Comparison of ENCODE assay signal across 20 mouse cellular contexts in genomic region chr10:21474242-21474641, GRCm38 (mm10).
A peak's percentile ranks its signal among the peaks of the same experiment; 100 is the strongest.
DNase-seq lines count a peak whose midpoint lies in the region; ATAC-seq and TF ChIP-seq lines count a peak whose summit lies in the region.
"Had no signal": no experiment of that assay in that cellular context is flagged by ENCODE, and none has a peak within 500 bp of the region (broad histone marks: within the 10 kb centered on the region; RNA-seq: fewer than 3 reads in every experiment).

No protein-coding gene starts in this region.

- no peaks in the 10 kb centered on the region for H3K9me3 ChIP-seq in forebrain, postnatal 0 days (ENCODE audit: low read length)
- no peaks in the 10 kb centered on the region for H3K9me3 ChIP-seq in forebrain, embryonic 16.5 days (ENCODE audit: control insufficient read depth, low read length)
- H3K9me3 ChIP-seq in limb, embryonic 13.5 days, result no peaks in the 10 kb centered on the region
- no peaks in the 10 kb centered on the region for H3K9me3 ChIP-seq in limb, embryonic 10.5 days (replicated peaks)
- H3K9me3 ChIP-seq in limb, embryonic 14.5 days (ENCODE audit: control insufficient read depth, low read length), result no peaks in the 10 kb centered on the region
- H3K9me3 ChIP-seq: embryonic facial prominence, embryonic 12.5 days; forebrain, embryonic 12.5 days; heart, embryonic 10.5 days; hindbrain, embryonic 12.5 days; intestine, embryonic 15.5 days had no signal

- no peaks in the 10 kb centered on the region for H3K36me3 ChIP-seq in forebrain, postnatal 0 days (ENCODE audit: insufficient read depth)
- no peaks in the 10 kb centered on the region for H3K36me3 ChIP-seq in forebrain, embryonic 16.5 days (ENCODE audit: control insufficient read depth, insufficient read depth)
- no peaks in the 10 kb centered on the region for H3K36me3 ChIP-seq in limb, embryonic 13.5 days
- no peaks in the 10 kb centered on the region for H3K36me3 ChIP-seq in limb, embryonic 10.5 days
- H3K36me3 ChIP-seq in limb, embryonic 14.5 days (ENCODE audit: control insufficient read depth, insufficient read depth, low read length), result no peaks in the 10 kb centered on the region
- H3K36me3 ChIP-seq: embryonic facial prominence, embryonic 12.5 days; forebrain, embryonic 12.5 days; heart, embryonic 10.5 days; hindbrain, embryonic 12.5 days; intestine, embryonic 15.5 days had no signal

- no peak overlapping the region for H3K4me3 ChIP-seq in forebrain, postnatal 0 days (ENCODE audit: low read depth, low read length)
- no peak overlapping the region for H3K4me3 ChIP-seq in forebrain, embryonic 16.5 days (replicated peaks; ENCODE audit: low read length)
- H3K4me3 ChIP-seq in limb, embryonic 13.5 days, result no peak overlapping the region
- H3K4me3 ChIP-seq in limb, embryonic 10.5 days, result no peak overlapping the region
- H3K4me3 ChIP-seq in limb, embryonic 14.5 days (replicated peaks; ENCODE audit: low read length), result no peak overlapping the region
- H3K4me3 ChIP-seq: embryonic facial prominence, embryonic 12.5 days; forebrain, embryonic 12.5 days; heart, embryonic 10.5 days; hindbrain, embryonic 12.5 days; intestine, embryonic 15.5 days had no signal

- H3K27ac ChIP-seq in forebrain, postnatal 0 days (ENCODE audit: low read depth, low read length), result no peak overlapping the region
- no peak overlapping the region for H3K27ac ChIP-seq in forebrain, embryonic 16.5 days (ENCODE audit: low read length)
- H3K27ac ChIP-seq in limb, embryonic 13.5 days, result 0 out of 2 replicates have a peak overlapping the region, but pooled peaks have one; percentile 39
- no peak overlapping the region for H3K27ac ChIP-seq in limb, embryonic 10.5 days
- no peak overlapping the region for H3K27ac ChIP-seq in limb, embryonic 14.5 days (replicated peaks; ENCODE audit: low read depth, low read length)
- H3K27ac ChIP-seq: embryonic facial prominence, embryonic 12.5 days; forebrain, embryonic 12.5 days; heart, embryonic 10.5 days; hindbrain, embryonic 12.5 days; intestine, embryonic 15.5 days had no signal

- 72% methylated on average over 7 of the region's 7 CpGs for WGBS in forebrain, postnatal 0 days
- 74% methylated on average over 7 of the region's 7 CpGs for WGBS in forebrain, embryonic 16.5 days
- 47% methylated on average over 7 of the region's 7 CpGs for WGBS in limb, embryonic 13.5 days
- 83% methylated on average over 7 of the region's 7 CpGs for WGBS in limb, embryonic 10.5 days
- WGBS in limb, embryonic 14.5 days, result 38% methylated on average over 7 of the region's 7 CpGs

- H3K9ac ChIP-seq in forebrain, postnatal 0 days, result no peak overlapping the region
- no peak overlapping the region for H3K9ac ChIP-seq in forebrain, embryonic 16.5 days (replicated peaks; ENCODE audit: low read depth, low read length)
- H3K9ac ChIP-seq in limb, embryonic 13.5 days, result no peak overlapping the region
- H3K9ac ChIP-seq in limb, embryonic 14.5 days (ENCODE audit: low read depth, low read length, severe bottlenecking), result no peak overlapping the region
- H3K9ac ChIP-seq: embryonic facial prominence, embryonic 12.5 days; forebrain, embryonic 12.5 days; hindbrain, embryonic 12.5 days; intestine, embryonic 15.5 days had no signal

- H3K27me3 ChIP-seq in forebrain, postnatal 0 days (ENCODE audit: insufficient read depth, low read length), result no peaks in the 10 kb centered on the region
- H3K27me3 ChIP-seq in forebrain, embryonic 16.5 days (replicated peaks; ENCODE audit: control insufficient read depth, insufficient read depth, low read length), result no peaks in the 10 kb centered on the region
- H3K27me3 ChIP-seq in limb, embryonic 13.5 days, result 0 out of 2 replicates have a peak, but pooled peaks cover 3% of the 10 kb centered on the region
- H3K27me3 ChIP-seq in limb, embryonic 10.5 days (ENCODE audit: low read depth, poor library complexity, severe bottlenecking), result no peaks in the 10 kb centered on the region
- H3K27me3 ChIP-seq in limb, embryonic 14.5 days (ENCODE audit: control insufficient read depth, insufficient read depth, low read length), result no peaks in the 10 kb centered on the region
- H3K27me3 ChIP-seq: embryonic facial prominence, embryonic 12.5 days; forebrain, embryonic 12.5 days; hindbrain, embryonic 12.5 days; intestine, embryonic 15.5 days had no signal

- ATAC-seq in forebrain, postnatal 0 days, result peak; percentile 79
- ATAC-seq in forebrain, embryonic 16.5 days, result no peak
- no peak for ATAC-seq in limb, embryonic 13.5 days (ENCODE audit: low FRiP score, low read depth)
- peak; percentile 63; the same call in 1 of the 2 replicates for ATAC-seq in limb, embryonic 14.5 days (ENCODE audit: low FRiP score, low read depth)
- ATAC-seq: intestine, embryonic 15.5 days had no signal

- no peak for TF ChIP-seq CTCF in forebrain, postnatal 0 days (IDR thresholded peaks at IDR 0.05; ENCODE audit: low read depth)

- no peak for TF ChIP-seq POLR2A in limb, embryonic 14.5 days (IDR thresholded peaks at IDR 0.05; ENCODE audit: borderline replicate concordance, extremely low read depth, insufficient read depth, insufficient read length)

- no peak overlapping the region for H3K4me2 ChIP-seq in forebrain, postnatal 0 days (ENCODE audit: low read depth)
- no peak overlapping the region for H3K4me2 ChIP-seq in forebrain, embryonic 16.5 days (ENCODE audit: low read length)
- H3K4me2 ChIP-seq in limb, embryonic 13.5 days (replicated peaks), result no peak overlapping the region
- no peak overlapping the region for H3K4me2 ChIP-seq in limb, embryonic 14.5 days (replicated peaks; ENCODE audit: low read depth, low read length, severe bottlenecking)
- H3K4me2 ChIP-seq: embryonic facial prominence, embryonic 12.5 days; forebrain, embryonic 12.5 days; hindbrain, embryonic 12.5 days; intestine, embryonic 15.5 days had no signal

- no peaks in the 10 kb centered on the region for H3K4me1 ChIP-seq in forebrain, postnatal 0 days (ENCODE audit: insufficient read depth)
- H3K4me1 ChIP-seq in forebrain, embryonic 16.5 days (replicated peaks; ENCODE audit: control insufficient read depth, insufficient read depth, low read length), result no peaks in the 10 kb centered on the region
- peaks cover 20% of the 10 kb centered on the region for H3K4me1 ChIP-seq in limb, embryonic 13.5 days
- no peaks in the 10 kb centered on the region for H3K4me1 ChIP-seq in limb, embryonic 10.5 days
- H3K4me1 ChIP-seq in limb, embryonic 14.5 days (ENCODE audit: control insufficient read depth, insufficient read depth, low read length), result no peaks in the 10 kb centered on the region
- H3K4me1 ChIP-seq: forebrain, embryonic 12.5 days; heart, embryonic 10.5 days; hindbrain, embryonic 12.5 days; intestine, embryonic 15.5 days had no signal

- peak; percentile 47 for DNase-seq in forebrain, postnatal 0 days
- no peak for DNase-seq in limb, embryonic 10.5 days (ENCODE audit: low spot score)
- peak; percentile 54 for DNase-seq in limb, embryonic 14.5 days (ENCODE audit: low spot score)
- DNase-seq in kidney, postnatal 36 days, result no peak
- DNase-seq: adrenal gland, adult 8-10 months; adrenal gland, postnatal 36 days; cerebellum, adult 11 months; cerebellum, adult 9-11 months; embryo, embryonic 11 days; gastrocnemius, postnatal 10 days; heart, adult 18-20 months; heart, postnatal 10 days; heart, postnatal 4 days had no signal

Comparison
In these comparisons a context has a peak if more than half of its experiments do, and no peak if none do; other contexts are left out.
1. ATAC-seq: peak in forebrain, postnatal 0 days (single experiment) and limb, embryonic 14.5 days (single experiment); none in forebrain, embryonic 16.5 days (single experiment) and limb, embryonic 13.5 days (single experiment).
2. DNase-seq: peak in forebrain, postnatal 0 days (single experiment) and limb, embryonic 14.5 days (single experiment); none in limb, embryonic 10.5 days (single experiment) and kidney, postnatal 36 days (0 of 2).